18 mouse cellular contexts compared by ENCODE assay signal in the genomic region with DNA sequence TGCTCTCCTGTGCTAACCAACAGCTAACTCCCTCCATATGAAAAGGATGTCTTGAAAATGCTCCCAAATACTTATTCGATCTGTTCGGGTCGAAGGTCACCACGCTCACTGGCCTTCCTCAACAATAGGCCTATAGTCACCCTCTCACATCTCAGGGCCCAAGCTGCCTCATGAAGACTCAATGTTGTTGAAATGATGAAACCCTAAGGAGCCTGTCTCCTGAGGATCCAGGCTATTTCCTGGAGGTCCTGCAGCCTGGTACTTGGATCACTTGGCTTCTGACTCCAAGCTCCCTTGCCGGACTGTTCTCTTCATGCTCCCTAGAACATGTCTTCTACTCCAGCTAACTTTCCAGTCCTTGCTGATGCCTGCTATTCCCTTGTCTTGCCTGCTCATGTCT. TPM values are rescaled to one million over a fixed set of nuclear protein-coding genes. Genes with fewer than 3 reads are reported as not detected.
DNase-seq lines count a peak whose midpoint lies in the region; ATAC-seq and TF ChIP-seq lines count a peak whose summit lies in the region.
"Had no signal": no experiment of that assay in that cellular context is flagged by ENCODE, and none has a peak within 500 bp of the region (broad histone marks: within the 10 kb centered on the region; RNA-seq: fewer than 3 reads in every experiment).

No protein-coding gene starts in this region.

- H3K27ac ChIP-seq in heart, embryonic 15.5 days, result peak overlapping the region; percentile 95; the same call in 1 of the 2 replicates
- H3K27ac ChIP-seq in lung, embryonic 15.5 days, result 0 out of 2 replicates have a peak overlapping the region, but pooled peaks have one; percentile 98
- H3K27ac ChIP-seq in limb, embryonic 10.5 days, result peak overlapping the region; percentile 95
- H3K27ac ChIP-seq: liver, embryonic 12.5 days had no signal

- H3K27me3 ChIP-seq in heart, embryonic 15.5 days, result no peaks in the 10 kb centered on the region
- no peaks in the 10 kb centered on the region for H3K27me3 ChIP-seq in lung, embryonic 15.5 days
- no peaks in the 10 kb centered on the region for H3K27me3 ChIP-seq in limb, embryonic 10.5 days (ENCODE audit: low read depth, poor library complexity, severe bottlenecking)
- H3K27me3 ChIP-seq: liver, embryonic 12.5 days; neural tube, embryonic 15.5 days had no signal

- H3K4me3 ChIP-seq in heart, embryonic 15.5 days, result no peak overlapping the region
- H3K4me3 ChIP-seq in lung, embryonic 15.5 days, result no peak overlapping the region
- no peak overlapping the region for H3K4me3 ChIP-seq in limb, embryonic 10.5 days
- no peak overlapping the region for H3K4me3 ChIP-seq in lung, adult 2 months (replicated peaks; ENCODE audit: extremely low read depth, low read depth, low read length)
- H3K4me3 ChIP-seq: liver, embryonic 12.5 days; neural tube, embryonic 15.5 days had no signal

- no peak for TF ChIP-seq POLR2A in lung, adult 2 months (IDR thresholded peaks at IDR 0.05; ENCODE audit: borderline replicate concordance, extremely low read depth, low read depth, low read length)

- 84% methylated on average over 5 of the region's 5 CpGs for WGBS in heart, embryonic 15.5 days
- 82% methylated on average over 5 of the region's 5 CpGs for WGBS in lung, embryonic 15.5 days
- WGBS in limb, embryonic 10.5 days, result 89% methylated on average over 5 of the region's 5 CpGs
- WGBS in lung, adult 2 months, result 87% methylated on average over 5 of the region's 5 CpGs

- H3K36me3 ChIP-seq in heart, embryonic 15.5 days, result peaks cover 28% of the 10 kb centered on the region
- H3K36me3 ChIP-seq in lung, embryonic 15.5 days, result peaks cover 11% of the 10 kb centered on the region; the same call in 1 of the 2 replicates
- H3K36me3 ChIP-seq in limb, embryonic 10.5 days, result peaks cover 77% of the 10 kb centered on the region
- H3K36me3 ChIP-seq: G1E had no signal

- DNase-seq in embryo, embryonic 10 days (ENCODE audit: low spot score), result peak; percentile 41
- no peak for DNase-seq in embryo, embryonic 10.5 days (ENCODE audit: low spot score)
- no peak for DNase-seq in heart, postnatal 10 days
- no peak for DNase-seq in lung, postnatal 4 days
- no peak for DNase-seq in limb, embryonic 10.5 days (ENCODE audit: low spot score)
- no peak for DNase-seq in lung, adult 2 months
- DNase-seq: adrenal gland, postnatal 36 days; cerebellum, adult 9-11 months; embryo, embryonic 11 days; kidney, postnatal 36 days had no signal

- H3K4me2 ChIP-seq in heart, embryonic 15.5 days, result no peak overlapping the region
- no peak overlapping the region for H3K4me2 ChIP-seq in lung, embryonic 15.5 days
- H3K4me2 ChIP-seq: liver, embryonic 12.5 days; midbrain, embryonic 11.5 days; neural tube, embryonic 15.5 days had no signal

- peaks cover 73% of the 10 kb centered on the region for H3K4me1 ChIP-seq in heart, embryonic 15.5 days (replicated peaks)
- peaks cover 61% of the 10 kb centered on the region for H3K4me1 ChIP-seq in lung, embryonic 15.5 days
- H3K4me1 ChIP-seq in limb, embryonic 10.5 days, result peaks cover 74% of the 10 kb centered on the region
- H3K4me1 ChIP-seq in lung, adult 2 months (ENCODE audit: control insufficient read depth, insufficient read depth, low read length), result peaks cover 58% of the 10 kb centered on the region

- H3K9ac ChIP-seq in heart, embryonic 15.5 days, result no peak overlapping the region
- H3K9ac ChIP-seq in lung, embryonic 15.5 days, result no peak overlapping the region
- H3K9ac ChIP-seq: liver, embryonic 12.5 days; neural tube, embryonic 15.5 days had no signal

- TF ChIP-seq CTCF in lung, adult 2 months (IDR thresholded peaks at IDR 0.05; ENCODE audit: insufficient read depth, low read length), result no peak

- no peaks in the 10 kb centered on the region for H3K9me3 ChIP-seq in heart, embryonic 15.5 days (replicated peaks)
- no peaks in the 10 kb centered on the region for H3K9me3 ChIP-seq in lung, embryonic 15.5 days
- H3K9me3 ChIP-seq in limb, embryonic 10.5 days (replicated peaks), result no peaks in the 10 kb centered on the region; the same call in 1 of the 2 replicates
- H3K9me3 ChIP-seq: G1E; liver, embryonic 12.5 days; neural tube, embryonic 15.5 days had no signal

- intact Hi-C loops in heart, postnatal 10 days (cut with DNase I), result no loop called here

- ATAC-seq in heart, embryonic 15.5 days (replicated peaks; ENCODE audit: insufficient number of reproducible peaks, insufficient read depth, low FRiP score, low read depth), result no peak
- ATAC-seq in lung, embryonic 15.5 days (ENCODE audit: borderline replicate concordance, extremely low read depth, low FRiP score, low TSS enrichment), result no peak
- ATAC-seq: CD4-positive, CD25-positive, alpha-beta regulatory T cell, adult 4 months; forebrain, embryonic 14.5 days; liver, embryonic 12.5 days had no signal

RNA-seq across cellular contexts. Expression of a gene that starts 35.7 kb away (rescaled TPM):
- polyA plus RNA-seq in heart, embryonic 15.5 days (2015; fragmentation: Nextera tagmentation; extraction: Ambion mirVana), result 0.09 and 0.47 TPM in 2 replicates
- total RNA-seq in heart, postnatal 10 days (2021), result under 1 TPM; 0.14 to 0.15 TPM
- polyA plus RNA-seq in lung, embryonic 15.5 days (2015; fragmentation: Nextera tagmentation; extraction: Ambion mirVana), result 0.05 and 0.35 TPM in 2 replicates
- polyA plus RNA-seq in limb, embryonic 10.5 days (2016; fragmentation: Nextera tagmentation; extraction: Ambion mirVana), result 0.21 and 0.29 TPM in 2 replicates
- 0.05 TPM in 1 of 2 replicates, not detected in the other for polyA plus RNA-seq in lung, adult 2 months (2012; rRNA removed)
- total RNA-seq: G1E had no signal
- polyA plus RNA-seq: G1E had no signal

RNA-seq across cellular contexts. Expression of a gene that starts 36.5 kb away (rescaled TPM):
- 37.2 and 42.1 TPM in 2 replicates for polyA plus RNA-seq in heart, embryonic 15.5 days (2015; fragmentation: Nextera tagmentation; extraction: Ambion mirVana)
- 10 to 100 TPM; 30.5 to 38.7 TPM for total RNA-seq in heart, postnatal 10 days (2021)
- polyA plus RNA-seq in lung, embryonic 15.5 days (2015; fragmentation: Nextera tagmentation; extraction: Ambion mirVana), result 55.1 and 55.3 TPM in 2 replicates
- polyA plus RNA-seq in limb, embryonic 10.5 days (2016; fragmentation: Nextera tagmentation; extraction: Ambion mirVana), result 59.3 and 71.2 TPM in 2 replicates
- polyA plus RNA-seq in lung, adult 2 months (2012; rRNA removed), result 68.1 and 76.5 TPM in 2 replicates

RNA-seq across cellular contexts. Expression of a gene that starts 38.9 kb away (rescaled TPM):
- polyA plus RNA-seq in heart, embryonic 15.5 days (2015; fragmentation: Nextera tagmentation; extraction: Ambion mirVana), result 14.0 and 17.8 TPM in 2 replicates
- total RNA-seq in heart, postnatal 10 days (2021), result 10 to 100 TPM; 40.3 to 43.0 TPM
- polyA plus RNA-seq in lung, embryonic 15.5 days (2015; fragmentation: Nextera tagmentation; extraction: Ambion mirVana), result 34.5 and 34.9 TPM in 2 replicates
- 30.4 and 42.2 TPM in 2 replicates for polyA plus RNA-seq in limb, embryonic 10.5 days (2016; fragmentation: Nextera tagmentation; extraction: Ambion mirVana)
- 53.4 and 58.9 TPM in 2 replicates for polyA plus RNA-seq in lung, adult 2 months (2012; rRNA removed)
